Mouse (Mus musculus): ENCODE data around the gene Mgl2. TPM values are rescaled to one million over a fixed set of nuclear protein-coding genes. Genes with fewer than 3 reads are reported as not detected.

Gene Mgl2
- not detected for total RNA-seq (2023)

GRCm38 (mm10) chr11:70129926-70130379 is at the start of gene Mgl2:
Mgl2 (plus strand) TSS chr11:70130329.

DNA sequence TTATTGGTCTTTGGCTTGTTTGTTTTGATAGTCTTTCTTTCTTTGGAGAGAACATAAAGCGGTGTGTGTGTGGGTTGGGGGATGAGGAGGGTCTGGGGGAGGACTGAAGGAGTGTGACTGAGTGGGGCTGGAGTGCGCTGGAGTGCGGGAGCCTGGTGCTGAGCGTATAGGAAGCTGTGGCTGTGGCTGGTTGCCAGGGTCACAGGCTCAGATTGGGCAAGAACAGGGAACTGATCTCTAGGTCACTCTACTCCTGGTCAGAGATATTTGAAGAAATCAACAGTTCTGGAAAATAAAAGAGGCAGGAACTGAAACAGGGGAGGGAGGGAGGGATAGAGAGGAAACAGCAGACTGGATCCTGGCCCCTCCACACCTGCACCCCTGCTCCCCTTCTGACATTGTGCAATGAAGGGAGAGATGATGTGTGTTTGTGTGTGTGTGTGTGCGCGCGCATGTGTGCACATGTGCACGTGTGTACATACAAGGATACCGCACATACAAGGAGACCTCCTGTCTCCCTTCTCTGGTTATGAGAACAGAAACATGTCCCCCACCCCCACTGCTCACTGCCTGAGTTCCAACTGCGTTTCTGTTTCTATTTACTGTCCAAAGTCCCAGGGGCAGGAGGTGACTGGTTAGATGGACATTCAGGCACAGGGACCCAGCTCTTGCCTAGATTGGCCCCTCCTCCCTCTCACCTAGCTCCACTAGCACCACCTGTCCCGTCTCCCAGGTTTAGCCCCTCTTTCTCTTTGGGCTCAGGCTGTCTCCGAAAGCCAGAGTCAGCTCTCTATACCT is 37.9 kb upstream of the Mgl2 start, which contains the start of gene Asgr2:
Asgr2 (plus strand) TSS at position 659 of the 798 bp plus-strand sequence.

DNA sequence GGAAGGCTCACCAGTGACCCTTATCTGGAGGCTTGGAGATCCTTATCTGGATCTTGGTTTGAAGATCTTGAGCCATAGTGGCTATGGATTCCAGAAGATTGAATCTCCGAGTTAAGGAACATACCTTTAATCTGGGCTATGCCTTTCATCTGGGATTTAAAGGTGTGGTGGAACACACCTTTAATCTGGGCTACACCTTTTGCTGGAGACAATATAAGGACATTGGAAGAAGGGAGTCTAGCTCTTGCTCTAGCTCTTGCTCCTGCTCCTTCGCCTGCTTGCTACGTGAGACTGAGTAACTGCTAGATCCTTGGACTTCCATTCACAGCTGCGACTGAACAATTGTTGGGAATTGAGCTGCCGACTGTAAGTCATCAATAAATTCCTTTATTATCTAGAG is 25.8 kb downstream of the Mgl2 start, which contains the start of gene Clec10a:
Clec10a (plus strand) TSS at position 301 of the 400 bp plus-strand sequence.

Other genes with a start within 250 kb of the Mgl2 start
- gene Kctd11, start 248.9 kb upstream of the Mgl2 start, total RNA-seq (2023) = 1 to 10 TPM; 2.7 to 3.2 TPM
- gene Acap1, start 234.8 kb upstream of the Mgl2 start, total RNA-seq (2023) = 100 to 1,000 TPM; 518 to 555 TPM
- gene 2810408A11Rik, start 229.3 kb upstream of the Mgl2 start, total RNA-seq (2023) = 1 to 10 TPM; 2.5 TPM
- 10 to 100 TPM; 76.0 to 83.3 TPM for gene Neurl4, start 229.3 kb upstream of the Mgl2 start, total RNA-seq (2023)
- gene Gps2, start 216.4 kb upstream of the Mgl2 start, total RNA-seq (2023) = 100 to 1,000 TPM; 148 to 150 TPM
- gene Eif5a, start 208.4 kb upstream of the Mgl2 start, total RNA-seq (2023) = 100 to 1,000 TPM; 355 to 387 TPM
- not detected for gene Ybx2, start 194.5 kb upstream of the Mgl2 start, total RNA-seq (2023)
- not detected for gene Slc2a4, start 182.1 kb upstream of the Mgl2 start, total RNA-seq (2023)
- gene Cldn7, start 165.6 kb upstream of the Mgl2 start, total RNA-seq (2023) = not detected
- 100 to 1,000 TPM; 111 to 123 TPM for gene Ctdnep1, start 149.2 kb upstream of the Mgl2 start, total RNA-seq (2023)
- 10 to 100 TPM; 38.4 to 50.9 TPM for gene Elp5, start 147.8 kb upstream of the Mgl2 start, total RNA-seq (2023)
- gene Gabarap, start 139.2 kb upstream of the Mgl2 start, total RNA-seq (2023) = 100 to 1,000 TPM; 291 to 311 TPM
- gene Phf23, start 134.6 kb upstream of the Mgl2 start, total RNA-seq (2023) = 10 to 100 TPM; 59.7 to 74.6 TPM
- 10 to 100 TPM; 47.8 to 61.1 TPM for gene Dvl2, start 129.7 kb upstream of the Mgl2 start, total RNA-seq (2023)
- gene Acadvl, start 114.9 kb upstream of the Mgl2 start, total RNA-seq (2023) = 10 to 100 TPM; 58.2 to 58.6 TPM
- 1 to 10 TPM; 1.9 to 4.5 TPM for gene Dlg4, start 113.4 kb upstream of the Mgl2 start, total RNA-seq (2023)
- not detected for gene Asgr1, start 76.2 kb upstream of the Mgl2 start, total RNA-seq (2023)
- gene Asgr2, start 37.7 kb upstream of the Mgl2 start, total RNA-seq (2023) = not detected
- not detected for gene Clec10a, start 25.9 kb downstream of the Mgl2 start, total RNA-seq (2023)
- gene Slc16a11, start 82.4 kb downstream of the Mgl2 start, total RNA-seq (2023) = not detected
- 1 to 10 TPM; 2.9 to 3.7 TPM for gene Slc16a13, start 90.7 kb downstream of the Mgl2 start, total RNA-seq (2023)
- gene Bcl6b, start 99.5 kb downstream of the Mgl2 start, total RNA-seq (2023) = under 1 TPM; 0.46 to 0.77 TPM
- 10 to 100 TPM; 63.0 to 69.8 TPM for gene 0610010K14Rik, start 107.6 kb downstream of the Mgl2 start, total RNA-seq (2023)
- gene Gm21988, start 109.5 kb downstream of the Mgl2 start, total RNA-seq (2023) = 1 to 10 TPM; 2.9 to 5.9 TPM
- gene Rnasek, start 109.5 kb downstream of the Mgl2 start, total RNA-seq (2023) = 10 to 100 TPM; 74.6 to 87.0 TPM
- under 1 TPM in 1 of 2 experiments, not detected in 1; 0.52 TPM for gene Alox12, start 125.0 kb downstream of the Mgl2 start, total RNA-seq (2023)
- gene Alox12e, start 192.3 kb downstream of the Mgl2 start, total RNA-seq (2023) = not detected
- gene Alox15, start 221.7 kb downstream of the Mgl2 start, total RNA-seq (2023) = not detected

All from B cell, adult 67 days (primary cell).